Mouse (Mus musculus): Measurements from ENCODE around the gene Numb.
A peak's percentile ranks its signal among the peaks of the same experiment; 100 is the strongest.

Numb gene

DNA sequence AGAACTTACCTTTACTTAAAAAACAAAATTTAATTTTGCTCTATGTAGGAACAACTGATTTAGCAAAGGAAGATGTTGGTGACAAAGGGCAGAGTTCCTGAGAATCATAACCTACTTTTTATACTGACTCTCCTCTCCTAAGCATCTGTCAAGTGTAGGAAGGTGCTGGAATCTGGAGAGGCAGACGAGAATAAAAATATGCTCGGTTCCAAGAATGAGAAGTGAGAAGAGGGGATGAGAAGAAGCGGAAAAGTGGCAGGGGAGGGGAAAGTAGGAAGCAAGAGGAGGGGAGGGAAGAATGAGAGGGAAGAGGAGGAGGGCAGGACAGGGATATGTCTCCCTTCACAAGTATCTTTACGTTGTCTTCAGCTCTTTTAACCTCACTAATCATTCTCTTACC is 71.4 kb downstream of the Numb start:
- no peak for DNase-seq

DNA sequence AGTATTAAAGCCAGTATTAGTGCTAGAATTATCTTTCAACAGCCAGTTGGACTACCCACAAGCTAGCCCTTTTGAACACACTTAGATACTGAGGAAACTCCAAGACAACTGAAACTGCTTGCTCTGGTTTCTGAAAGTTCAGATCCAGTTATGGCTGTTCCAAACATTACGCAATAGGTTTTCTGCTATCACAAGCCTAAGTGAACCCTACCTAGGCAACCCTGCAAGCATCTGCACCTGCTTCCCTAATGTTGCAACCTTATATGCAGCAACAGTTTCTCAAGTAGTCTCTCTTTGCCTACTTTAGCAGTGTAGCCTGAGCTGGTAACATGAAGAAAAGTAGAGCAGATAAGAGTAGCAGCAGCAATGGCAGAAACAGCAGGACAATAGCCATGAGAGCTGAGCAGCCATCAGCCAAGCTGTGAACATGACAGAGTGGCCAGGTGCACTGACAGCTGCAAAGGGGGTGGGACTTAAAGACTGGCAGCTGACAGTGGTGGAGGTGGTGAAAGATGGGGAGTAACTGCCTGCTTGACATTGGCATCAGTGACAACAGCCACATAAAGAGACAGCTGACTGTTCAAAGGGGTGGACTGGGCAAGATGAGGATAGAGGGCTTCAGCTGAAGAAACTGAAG is 73.0 kb downstream of the Numb start:
- DNase-seq = no peak

DNA sequence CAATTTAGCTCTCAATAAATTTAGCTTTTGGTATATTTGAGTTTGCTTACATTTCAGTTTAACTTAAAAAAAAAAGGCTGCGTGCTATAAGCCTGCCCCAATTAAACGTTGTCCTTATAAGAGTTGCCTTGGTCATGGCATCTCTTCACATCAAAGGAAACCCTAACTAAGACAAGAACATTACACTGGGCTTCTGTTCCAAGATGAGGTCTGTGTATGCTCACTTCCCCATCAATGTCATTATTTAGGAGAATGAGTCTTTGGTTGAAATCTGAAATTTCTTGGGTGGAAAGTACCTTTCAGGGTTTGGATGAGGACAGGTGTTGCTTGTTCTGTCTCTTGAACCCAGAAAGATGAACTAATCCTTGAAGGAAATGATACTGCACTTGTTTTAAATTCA is 73.9 kb downstream of the Numb start:
- no peak for DNase-seq

DNA sequence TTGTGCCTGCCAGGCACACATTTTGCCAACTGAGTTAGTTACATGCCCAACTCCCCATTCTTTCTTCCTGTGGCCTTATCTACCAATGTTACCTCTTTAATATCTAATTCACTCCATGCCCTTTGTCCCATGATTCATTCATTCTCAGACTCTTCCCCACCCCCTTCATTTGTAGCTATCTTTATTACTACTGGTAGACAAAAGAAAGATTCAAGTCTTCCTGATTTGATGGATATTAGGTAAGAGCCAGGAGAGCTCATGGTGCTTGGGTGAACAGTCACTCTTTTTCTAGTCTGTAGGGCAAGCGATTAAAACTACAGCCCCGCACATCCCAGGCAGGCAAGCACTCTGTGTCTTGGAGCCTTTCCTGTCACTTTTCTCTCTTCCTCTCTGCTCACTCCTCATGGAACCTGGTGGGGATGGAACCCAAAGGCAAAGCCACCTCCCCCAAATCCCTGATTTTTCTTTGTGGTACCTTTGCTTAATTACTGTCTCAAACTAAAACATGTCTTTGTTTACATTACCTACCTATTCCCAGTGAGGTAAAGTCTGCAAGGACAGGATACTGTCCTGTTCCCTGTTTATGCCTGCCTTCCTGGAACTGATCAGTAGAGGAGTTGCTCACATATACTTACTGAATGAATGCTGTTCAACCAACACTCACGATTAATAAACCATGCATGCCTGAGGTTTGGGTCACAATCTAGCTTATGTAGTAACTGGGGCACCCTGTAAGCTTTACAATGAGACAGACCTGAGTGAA is 78.9 kb downstream of the Numb start:
- DNase-seq = no peak

DNA sequence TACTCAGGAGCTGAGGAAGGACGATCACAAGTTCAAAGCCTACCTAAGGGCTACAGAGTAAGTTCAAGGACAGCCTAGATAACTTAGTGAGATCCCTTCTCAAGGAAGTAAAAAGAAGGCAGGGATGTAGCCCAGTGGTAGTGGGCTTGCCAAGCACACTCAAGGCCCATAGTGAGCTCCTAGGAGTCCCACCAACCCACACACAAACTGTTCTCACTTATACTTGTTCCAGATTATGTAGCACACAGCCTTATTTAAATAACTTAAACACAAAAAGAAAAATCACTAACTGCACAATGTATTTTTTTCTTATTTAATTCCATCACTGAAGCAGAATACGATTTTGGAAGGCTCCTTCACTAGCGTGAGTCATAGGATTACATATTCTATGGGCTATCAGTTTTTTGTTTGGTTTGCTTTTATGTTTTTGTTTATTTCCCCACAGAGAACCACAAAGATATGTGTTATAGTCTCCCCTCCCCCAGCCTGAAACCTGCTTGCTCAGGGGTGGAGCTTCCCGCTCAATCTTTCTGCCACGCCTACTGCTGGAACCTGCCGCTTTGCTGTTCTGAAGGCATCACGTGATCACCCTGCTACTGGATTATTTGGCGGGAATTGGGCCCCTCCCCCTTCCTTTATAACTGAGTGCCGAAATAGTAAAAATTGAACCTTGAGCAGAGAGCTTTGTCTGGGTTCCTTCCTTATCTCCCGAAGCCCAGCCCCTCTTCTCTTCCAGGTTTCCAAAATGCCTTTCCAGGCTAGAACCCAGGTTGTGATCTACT is 80.1 kb downstream of the Numb start:
- no peak for DNase-seq

DNA sequence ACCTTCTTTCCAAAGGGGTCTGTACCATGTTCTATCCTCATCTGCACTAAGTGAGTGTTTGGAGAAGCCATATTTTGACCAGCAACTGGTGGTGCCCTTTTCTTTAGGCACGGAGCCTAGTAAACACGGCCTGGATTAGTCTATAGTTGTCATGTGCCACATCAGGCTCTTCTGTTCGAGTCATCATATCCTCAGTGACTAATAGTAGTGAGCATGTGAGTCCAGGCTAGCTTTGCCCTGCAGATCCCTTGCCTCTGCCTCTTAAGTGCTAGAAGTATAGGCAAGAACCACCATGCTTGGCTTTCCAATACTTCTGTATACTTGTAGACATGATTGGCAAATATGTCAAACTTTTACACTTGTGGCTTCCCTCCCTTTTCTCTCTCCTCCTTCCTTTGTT is 87.8 kb downstream of the Numb start:
- no peak for DNase-seq

DNA sequence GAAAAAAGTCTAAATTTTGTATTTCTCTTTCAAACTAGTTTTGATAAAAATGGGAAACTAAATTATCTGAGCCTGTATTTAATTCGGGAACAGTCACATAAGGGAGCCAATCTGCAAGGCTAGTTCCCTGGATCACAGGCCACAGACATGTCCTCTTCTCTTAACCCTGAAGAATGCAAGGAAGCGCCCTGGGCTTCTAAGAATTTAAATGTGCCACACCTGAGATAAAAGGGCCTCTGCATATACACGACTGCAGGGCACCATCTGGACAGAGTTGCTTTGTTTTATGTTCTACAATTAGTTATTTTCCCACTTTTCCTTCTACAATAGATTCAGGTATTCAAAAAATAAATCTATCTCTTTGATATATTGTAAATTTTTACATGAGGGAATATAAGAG is 91.3 kb downstream of the Numb start:
- no peak for DNase-seq

DNA sequence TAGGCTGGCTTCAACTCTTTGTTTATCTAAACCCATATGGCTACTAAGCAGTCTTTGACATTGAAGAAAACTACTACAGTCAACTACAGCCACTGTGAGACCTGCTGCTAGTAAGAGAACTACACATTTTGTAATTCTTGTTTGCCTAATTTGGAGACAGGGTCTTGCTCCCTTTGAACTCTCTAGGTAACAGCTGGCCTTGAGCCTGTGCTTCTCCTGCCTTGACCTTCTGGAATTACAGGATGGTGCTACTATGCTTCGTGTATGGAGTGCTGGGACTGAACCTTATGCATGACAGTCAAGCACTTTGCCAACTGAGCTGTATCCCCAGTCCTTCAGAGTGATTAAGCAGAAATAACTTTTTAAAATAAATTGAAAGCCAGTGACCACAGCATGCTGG is 105.1 kb downstream of the Numb start:
- no peak for DNase-seq

DNA sequence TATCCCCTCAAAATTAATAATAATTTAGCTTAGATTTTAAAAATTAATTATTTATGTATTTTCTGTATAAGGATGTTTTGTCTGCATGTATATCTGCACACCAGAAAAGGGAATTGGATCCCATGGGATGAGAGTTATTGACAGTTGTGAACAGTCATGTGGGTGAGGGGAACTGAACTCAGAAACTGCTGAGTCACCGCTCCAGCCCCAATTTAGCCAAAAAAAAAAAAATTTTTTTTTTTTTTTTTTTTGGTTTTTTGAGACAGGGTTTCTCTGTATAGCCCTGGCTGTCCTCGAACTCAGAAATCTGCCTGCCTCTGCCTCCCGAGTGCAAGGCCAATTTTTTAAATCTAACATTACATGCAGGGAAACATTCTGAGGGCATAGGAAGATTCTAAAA is 109.8 kb downstream of the Numb start:
- no peak for DNase-seq

DNA sequence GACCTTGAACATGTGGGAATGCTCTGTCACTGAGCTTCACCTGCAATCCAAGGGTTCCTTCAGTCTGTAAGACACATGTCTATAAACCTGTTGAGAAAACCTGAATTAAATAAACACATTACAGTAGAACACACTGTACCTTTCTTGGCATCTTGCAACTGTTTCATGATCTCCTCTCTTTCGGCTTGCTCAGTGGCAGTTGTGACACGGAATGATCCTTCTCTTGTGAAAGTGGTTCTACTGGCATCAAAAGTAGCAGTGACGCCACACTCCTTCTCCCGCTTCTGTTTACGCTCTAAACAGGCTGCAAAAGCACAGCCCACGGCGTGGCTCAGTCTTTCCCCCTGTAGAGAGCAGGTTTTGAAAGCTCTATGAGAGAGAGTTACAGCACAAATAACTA is 118.1 kb downstream of the Numb start:
- DNase-seq = no peak

DNA sequence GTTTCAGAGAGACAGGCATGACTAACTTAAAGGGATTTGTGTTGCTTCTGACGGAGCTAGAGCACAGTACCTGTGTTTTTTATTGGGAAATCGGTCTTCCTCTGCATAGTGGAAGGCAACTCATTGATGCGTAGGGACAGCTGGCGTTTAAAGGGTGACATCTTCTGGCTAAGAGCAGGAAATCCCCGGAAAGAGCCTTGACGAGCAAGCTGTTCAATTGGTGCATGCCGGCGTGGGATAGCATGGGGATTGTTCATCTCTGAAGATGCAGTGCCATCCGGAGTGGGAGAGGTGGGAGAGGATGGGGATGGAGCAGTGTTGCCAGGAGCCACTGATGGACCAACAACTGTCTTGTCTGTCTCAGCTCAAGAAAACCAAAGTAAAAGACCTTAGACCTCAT is 120.8 kb downstream of the Numb start:
- DNase-seq = peak; percentile 63 to 67

DNA sequence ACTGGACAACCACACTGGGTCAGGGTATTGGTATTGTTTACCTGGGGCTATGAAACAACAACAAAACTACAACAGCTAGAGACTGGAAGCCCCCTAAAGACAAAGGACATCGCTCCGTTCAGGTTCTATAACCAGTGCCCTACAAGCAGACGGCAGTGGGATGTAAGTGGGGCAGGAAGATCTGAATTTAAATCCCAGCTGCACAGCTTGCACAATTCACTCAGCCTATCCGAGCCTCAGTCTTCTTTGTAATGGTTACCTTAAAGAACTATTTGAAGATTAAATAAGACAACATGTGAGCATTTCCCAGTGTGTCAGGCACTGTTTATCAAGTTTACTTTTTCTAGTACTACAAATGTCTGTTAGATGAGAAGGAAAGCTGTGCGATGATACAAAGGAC is 123.4 kb downstream of the Numb start:
- no peak for DNase-seq

DNA sequence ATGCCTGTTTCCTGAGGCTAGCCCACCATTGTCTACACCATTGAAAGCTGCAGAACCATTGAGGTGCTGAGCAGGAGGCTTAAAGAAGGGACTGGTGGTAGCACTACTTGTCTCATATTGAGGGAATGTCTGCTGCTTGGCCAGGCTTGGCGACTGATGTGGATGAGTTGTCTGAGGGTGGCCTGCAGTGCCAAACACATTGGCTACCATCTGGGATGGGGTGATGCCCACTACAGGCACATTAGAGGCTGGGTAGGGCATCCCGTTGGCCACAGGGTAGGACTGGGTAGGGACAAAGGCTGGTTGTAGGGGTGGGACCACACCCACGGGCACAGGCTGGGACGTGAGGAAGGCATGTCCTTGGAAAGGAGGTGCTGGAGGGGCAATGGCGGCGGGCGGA is 126.1 kb downstream of the Numb start:
- DNase-seq = peak in 1 of 2 experiments; percentile 22

DNA sequence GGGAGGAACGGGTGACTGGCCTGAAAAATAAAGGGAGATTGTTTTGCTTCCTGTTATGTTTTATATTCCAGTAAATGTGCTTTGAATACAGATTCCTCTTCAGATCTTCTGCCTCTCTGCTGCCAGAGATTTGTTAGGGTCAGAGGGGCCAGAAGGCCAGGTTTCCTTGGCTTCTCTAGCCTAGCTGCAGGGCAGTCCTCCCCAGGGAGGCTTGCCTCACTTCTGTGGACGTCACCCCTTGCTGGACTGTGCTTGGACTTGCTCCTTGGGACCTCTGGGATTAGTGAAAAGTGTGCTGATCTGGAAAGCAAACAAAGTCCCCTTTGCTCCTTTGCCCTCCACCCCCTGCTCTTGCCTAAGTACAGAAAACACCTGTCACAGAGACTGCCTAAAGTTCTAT is 126.7 kb downstream of the Numb start:
- DNase-seq = no peak

DNA sequence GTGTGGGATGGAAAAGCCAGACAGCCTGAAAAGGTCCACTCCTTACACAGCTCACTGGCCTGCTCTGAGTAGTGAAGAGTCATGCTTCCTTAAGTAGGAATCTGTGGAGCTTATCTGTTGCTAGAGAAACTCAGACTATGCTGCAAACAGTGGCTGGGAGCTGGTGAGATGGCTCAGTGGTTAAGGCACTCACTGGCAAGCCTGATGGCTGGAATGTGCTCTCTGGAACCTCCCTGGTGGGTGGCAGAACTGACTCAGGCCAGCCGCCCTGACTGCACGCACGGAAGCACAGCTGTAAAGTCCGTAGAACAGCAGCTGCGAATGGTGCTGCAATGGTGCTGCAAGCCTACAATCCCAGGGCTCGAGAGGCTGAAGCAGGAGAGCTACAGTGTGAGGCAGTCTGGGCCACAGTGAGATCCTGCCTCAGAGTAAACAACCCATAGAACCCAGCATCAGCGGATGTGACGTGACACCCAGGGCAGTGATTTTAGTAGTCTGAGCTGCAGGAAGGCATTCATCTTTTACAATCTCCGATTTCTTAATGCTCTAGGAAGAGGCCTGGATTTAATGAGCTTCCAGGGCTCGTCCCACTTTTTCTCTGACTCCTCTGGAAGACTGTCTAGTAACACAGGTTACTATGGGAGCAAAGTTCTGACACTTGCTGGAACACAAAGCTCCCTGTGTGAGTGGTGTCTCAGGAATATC is 128.9 kb downstream of the Numb start:
- no peak for DNase-seq

DNA sequence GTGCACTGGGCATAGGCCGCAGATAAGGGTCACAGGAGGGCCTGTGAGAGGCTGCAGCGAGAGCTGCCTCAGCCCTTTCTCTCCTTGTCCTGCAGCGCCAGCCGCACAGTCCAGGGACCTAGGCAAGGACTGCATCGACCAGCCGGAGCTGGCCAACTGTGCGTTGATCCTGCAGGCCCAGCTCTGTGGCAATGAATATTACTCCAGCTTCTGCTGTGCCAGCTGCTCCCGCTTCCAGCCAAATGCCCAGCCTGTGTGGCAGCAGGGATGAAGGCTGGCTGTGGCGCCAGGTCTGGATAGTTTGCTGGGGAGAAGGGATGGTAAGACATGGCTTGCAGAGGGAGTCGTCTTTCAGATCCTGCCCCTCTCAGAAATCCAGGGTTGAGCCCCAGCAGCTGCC is 130.0 kb downstream of the Numb start:
- peak; percentile 71 to 81 for DNase-seq

DNA sequence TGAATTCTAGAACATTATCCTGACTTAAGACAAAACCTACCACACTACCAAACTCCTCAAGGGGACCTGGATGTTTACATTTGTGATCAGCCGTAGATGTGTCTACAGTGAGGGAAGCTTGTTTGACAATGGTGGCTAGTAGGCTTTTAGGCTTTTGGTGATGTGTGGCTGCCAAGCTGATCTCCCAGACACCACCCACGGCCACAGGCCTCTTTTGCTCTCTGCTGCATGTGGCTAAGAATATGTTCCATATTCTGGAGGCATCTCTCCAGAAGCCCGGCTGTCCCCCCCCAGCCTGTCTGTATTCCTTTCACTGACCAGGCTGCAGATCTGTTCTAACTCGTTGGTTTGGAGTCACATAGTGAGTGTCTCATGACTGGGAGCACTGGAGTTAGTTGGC is 131.0 kb downstream of the Numb start:
- DNase-seq = peak in 1 of 2 experiments; percentile 10

DNA sequence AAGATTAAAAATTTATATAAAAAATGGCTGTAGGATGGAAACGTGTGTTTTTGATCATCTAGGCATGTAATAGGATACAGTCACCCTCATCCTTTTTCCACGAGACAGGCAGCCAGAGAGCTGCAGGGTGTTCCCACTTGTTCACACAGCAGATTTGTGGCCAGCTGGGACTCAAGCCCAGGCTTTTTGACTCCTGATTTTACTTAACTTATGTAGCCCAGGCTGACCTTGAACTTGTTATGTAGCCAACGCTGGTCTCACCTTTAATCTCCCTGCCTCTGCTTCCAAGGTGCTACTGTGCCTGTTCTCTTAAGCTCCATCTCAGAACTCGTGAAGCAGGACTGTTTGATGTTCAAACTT is 132.0 kb downstream of the Numb start:
- peak in 1 of 2 experiments; percentile 21 for DNase-seq

DNA sequence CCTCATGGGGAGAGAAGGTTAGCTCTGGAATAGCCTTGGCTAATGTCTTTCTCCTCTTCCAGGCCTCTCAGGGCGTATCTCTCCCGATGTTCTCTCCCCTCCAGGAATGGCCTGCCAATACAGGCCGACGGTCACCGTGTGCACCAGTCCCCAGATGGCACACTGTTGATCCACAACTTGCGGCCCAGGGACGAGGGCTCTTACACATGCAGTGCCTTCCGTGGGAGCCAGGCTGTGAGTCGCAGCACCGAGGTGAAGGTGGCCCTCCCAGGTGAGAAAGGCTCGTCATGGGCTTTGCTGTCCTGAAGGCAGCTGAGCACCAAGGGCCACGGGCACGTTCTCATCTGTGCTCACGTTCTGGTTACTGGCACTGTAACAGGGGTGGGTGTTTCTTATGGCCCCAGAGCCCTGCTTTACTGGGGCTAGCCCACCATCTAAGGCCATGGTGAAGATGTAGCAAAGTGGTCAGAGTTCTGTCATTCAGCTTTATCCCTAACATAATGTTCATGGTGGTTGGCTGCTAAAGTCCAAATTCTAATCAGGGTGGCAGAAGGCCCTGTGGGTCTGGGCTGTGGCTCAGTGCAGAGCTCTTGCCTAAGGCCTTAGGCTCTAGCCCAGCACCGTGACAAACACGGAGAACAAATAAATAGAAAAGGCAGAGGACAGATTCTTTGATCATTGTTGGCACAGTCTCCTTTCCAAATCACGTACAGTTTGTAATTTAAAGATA is 132.5 kb downstream of the Numb start:
- DNase-seq = peak in 1 of 2 experiments; percentile 18

DNA sequence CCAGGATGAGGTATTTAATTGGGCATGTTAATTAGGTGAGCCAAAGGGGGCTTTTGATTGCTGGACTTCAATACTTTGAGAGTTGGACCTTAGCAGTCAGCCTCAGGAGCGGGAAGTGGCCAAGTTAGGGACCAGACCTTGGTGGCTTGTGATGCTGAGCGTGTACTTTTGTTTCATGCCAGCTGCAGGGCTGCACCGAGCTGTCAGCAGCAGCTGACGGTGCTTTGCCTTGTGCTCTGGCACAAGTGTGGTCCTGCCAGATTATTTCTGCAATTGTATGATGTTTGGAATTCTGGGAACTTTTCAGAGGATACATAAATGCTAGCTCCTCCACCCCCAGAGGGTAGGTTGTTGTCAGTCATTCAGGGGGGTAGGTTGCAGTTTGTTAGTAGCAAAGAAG is 136.4 kb downstream of the Numb start:
- peak in 1 of 2 experiments; percentile 7 for DNase-seq

DNA sequence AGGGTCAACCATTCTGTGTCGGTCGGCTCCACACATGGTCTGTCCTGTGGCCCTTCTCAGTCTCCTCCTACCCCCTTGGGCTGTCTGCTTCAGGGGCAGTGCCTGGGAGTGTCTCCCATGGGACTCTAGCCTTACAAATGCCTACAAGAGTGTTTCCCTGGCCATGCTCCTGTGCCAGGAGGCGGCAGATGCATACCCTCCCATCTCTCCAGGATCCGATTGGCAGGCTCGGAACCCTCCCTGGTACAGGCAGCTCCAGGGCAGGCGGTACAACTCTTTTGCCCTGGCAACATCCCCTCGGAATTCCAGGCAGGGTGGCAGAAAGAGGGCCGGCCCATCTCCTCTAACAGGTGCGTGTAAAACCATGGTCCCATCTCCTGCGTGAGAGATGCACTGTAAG is 139.1 kb downstream of the Numb start:
- peak; percentile 30 to 52 for DNase-seq

DNA sequence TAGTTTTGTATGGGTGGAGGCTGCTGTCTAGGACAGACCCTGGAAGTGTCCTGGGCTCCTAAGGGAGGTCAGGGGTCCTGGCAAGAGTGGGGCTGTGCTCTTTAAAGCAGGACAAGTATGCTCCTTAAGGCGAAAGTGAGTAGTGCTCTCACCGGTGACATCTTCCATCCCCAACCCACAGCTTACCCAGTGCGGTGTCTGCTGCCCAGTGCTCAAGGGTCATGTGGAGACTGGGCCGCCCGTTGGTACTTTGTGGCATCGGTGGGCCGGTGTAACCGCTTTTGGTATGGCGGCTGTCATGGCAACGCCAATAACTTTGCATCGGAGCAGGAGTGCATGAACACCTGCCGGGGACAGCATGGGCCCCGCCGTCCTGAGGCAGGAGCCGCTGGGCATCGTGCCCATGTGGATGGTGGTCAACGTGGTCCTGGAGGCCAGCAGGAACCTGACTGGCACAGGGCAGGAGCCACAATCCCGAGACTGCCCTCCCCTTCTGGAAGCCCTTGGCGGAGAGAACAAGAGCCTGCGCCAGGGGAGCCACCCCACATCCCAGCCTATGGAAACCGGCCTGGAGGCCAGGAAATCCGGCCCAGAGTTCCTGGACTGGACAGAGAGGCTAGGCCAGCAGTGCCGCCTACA is 140.0 kb downstream of the Numb start:
- DNase-seq = peak; percentile 80
